Mouse (Mus musculus) fibroblast of lung, adult 2 months (primary cell): Measurements from ENCODE around the gene Mogs.

Experiments
- DNase-seq: peaks from one replicate; pipeline ENCODE4 v3.0.0-alpha.2; 2011; ENCODE audit warnings: low read depth

Gene Mogs

GRCm38 (mm10) chr6:83121863-83122710, 6.8 kb downstream of the Mogs start:
- DNase-seq: no peak

DNA sequence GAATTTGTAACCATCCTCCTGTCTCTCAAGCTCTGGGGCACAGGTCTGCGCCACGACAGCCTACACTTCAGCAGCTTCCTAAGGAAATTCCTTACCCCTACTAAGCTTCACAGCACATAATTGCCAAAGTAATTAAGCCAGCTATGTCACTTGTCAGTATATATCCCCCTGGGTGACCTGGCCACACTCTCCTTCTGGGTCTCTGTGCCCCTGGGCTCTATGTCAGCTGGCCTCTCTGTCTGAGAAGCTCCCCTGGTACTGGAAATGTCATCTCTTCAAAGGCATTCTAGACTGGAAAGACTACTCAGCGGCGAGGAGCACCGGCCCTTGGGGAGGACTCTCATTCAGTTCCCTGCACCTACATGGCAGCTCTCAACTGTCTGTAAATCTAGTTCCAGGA, 7.7 kb downstream of the Mogs start:
- no peak for DNase-seq

DNA sequence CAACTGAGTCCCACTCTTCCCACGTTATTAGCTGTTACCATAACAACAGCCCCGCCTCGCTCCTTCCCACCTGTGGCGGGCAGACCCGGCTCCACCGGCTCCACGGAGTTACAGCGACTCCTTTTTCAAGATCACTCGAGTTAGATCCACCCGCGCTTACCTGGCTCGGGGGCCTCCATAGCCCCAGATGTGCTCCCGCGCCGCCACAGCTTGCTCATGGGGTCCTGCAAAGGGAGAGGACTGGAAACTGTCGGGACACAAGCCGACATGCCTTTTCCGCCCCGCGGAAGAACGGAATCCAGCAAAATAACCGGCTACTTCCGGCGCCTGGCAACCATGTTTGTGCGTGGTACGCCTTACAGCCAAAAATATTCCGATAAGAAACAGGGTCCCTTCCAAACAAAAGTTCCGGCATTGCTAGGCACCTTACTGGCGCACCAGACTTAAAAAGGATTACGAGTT, 9.6 kb downstream of the Mogs start:
- DNase-seq: peak; percentile 81

- no peak for DNase-seq
Measured at GRCm38 (mm10) chr6:83125331-83125730, 10.0 kb downstream of the Mogs start, which contains the start of gene Ino80b. Gene Ino80b, minus strand, starts transcription at chr6:83125431.

DNA sequence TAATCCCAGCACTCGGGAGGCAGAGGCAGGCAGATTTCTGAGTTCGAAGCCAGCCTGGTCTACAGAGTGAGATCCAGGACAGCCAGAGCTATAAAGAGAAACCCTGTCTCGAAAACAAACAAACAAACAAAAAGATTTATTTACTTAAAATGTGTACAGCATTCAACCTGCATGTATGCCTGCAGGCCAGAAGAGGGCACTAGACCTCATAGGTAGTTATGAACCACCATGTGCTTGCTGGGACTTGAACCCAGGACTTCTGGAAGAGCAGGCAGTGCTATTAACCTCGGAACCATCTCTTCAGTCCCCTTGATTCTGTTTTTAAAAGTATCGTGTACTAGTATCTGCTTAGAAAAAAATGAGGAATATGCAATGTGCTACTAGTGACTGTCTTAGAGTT, 12.1 kb downstream of the Mogs start:
- DNase-seq: no peak

DNA sequence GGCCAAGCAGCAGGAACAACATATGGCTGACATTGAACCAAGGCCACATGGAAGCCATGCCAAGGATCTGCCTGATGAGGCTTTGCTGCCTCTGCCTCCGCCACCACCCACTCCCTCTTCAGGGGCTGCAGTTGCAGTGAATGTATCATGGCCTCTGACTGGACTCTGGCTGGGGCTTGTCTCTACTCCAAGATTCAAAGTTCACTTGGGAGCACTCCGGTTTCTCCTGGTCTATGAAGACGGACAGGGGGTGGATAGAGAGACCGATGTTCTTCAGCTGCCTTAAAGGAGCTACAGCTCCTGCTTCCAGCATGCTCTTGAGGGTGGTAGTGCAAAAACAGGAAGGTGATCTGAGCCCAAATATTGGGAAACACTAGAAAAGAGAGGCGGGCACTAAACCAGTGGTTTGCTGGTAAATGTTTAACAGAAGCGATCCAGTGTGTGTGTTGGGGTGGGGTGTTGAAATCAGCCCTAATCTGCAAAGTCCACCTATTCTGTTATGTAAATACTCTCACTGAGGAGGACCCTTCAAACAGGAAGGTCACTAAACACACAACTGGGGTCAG, 16.3 kb downstream of the Mogs start:
- DNase-seq: peak; percentile 51

DNA sequence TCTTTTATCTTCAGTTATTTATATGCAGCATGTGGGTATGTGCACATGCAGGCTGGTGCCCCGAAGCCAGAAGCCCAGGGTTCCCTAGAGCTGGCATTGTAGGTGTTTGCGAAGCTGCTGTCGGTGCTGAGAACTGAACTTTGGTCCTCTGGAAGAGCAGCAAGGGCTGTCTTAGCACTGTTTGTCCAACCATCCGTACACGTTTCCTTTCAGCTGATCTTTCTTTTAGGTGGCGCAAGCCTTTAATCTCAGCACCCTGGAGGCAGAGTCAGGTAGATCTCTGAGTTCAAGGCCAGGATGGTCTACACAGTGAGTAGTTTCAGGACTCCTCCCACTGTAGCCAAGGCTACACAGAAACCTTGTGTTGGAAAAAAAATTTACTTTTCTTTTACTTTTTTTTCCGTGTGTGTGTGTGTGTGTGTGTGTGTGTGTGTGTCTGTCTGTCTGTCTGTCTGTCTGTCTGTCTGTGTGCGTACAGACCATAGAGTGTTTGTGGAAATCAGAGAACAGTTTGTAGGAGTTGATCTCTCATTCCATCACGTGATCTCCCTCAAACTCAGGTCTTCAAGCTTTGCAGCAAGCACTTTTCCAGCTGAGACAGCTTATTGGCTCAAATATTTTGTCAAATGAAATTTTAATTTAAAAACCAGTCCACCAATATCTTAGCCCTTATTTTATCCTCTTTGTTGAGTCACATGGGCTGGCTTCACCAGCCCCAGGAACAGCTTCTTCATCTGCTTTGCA, 17.1 kb downstream of the Mogs start:
- no peak for DNase-seq

GRCm38 (mm10) chr6:83134226-83134625, 18.9 kb downstream of the Mogs start:
- no peak for DNase-seq

- no peak for DNase-seq
Measured at GRCm38 (mm10) chr6:83134951-83135513, 19.7 kb downstream of the Mogs start, which contains the start of gene Rtkn. Gene Rtkn, plus strand, starts transcription at chr6:83135463.

- no peak for DNase-seq
Measured at GRCm38 (mm10) chr6:83135571-83136161, 20.4 kb downstream of the Mogs start.

DNA sequence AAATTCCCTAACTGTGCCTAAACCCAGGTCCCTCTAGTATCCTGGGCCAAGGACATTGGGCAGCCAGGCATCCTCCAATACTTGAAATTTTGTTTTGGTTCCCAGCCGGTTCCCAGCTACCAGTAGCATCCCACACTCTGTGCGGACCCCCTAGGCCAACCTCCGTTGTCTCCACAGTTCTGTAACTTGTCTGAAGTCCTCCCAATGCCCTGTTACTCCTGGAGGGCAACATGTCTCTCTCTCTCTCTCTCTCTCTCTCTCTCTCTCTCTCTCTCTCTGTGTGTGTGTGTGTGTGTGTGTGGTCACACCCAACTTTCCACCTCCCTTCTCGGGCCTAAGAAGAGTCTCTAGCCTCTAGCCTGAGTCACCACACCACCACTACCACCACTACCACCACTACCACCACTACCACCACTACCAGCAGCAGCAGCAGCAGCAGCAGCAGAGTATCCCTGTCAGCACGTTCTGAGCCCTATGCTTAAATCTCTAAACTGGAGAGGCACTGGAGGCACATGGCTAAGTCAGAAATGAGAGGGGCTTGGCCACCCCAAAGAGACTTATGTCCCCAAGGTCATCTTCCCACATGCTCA, 21.1 kb downstream of the Mogs start:
- peak; percentile 41 for DNase-seq

DNA sequence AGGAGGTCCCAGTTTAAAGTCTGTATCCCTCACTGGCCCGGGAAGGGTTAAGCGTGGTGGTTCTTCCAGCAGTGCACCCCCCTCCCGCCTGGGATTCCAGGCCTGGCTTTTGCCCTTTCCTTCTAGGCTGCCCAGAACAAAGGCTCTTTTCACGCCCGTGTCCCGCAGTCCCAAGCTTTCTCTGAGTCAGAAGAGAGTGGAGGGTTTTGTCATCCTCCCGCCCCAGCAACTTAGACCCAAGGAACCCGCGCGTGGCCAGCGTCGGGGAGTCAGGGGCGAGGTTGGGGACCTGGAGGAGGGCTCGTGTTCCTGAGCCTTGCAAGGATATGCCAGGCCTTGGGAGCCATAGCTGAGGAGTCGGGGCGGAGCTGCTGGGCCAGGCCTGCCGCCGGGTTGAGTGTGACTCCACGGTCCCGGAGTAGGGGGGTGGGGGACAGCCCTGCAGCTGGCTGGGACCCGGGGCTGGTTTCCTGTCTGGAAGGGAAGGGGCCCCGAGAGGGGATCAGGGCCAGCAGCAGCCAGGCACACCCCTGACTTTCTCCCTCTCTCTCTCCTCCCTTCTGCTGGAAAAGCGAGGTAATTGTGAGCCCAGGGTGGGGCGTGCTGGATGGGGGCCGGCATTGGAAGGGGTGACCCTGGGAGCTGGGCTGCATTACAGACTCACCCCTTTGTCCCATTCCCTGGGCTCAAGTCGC, 21.7 kb downstream of the Mogs start:
- DNase-seq: peak; percentile 71

- peak; percentile 88 for DNase-seq
Measured at GRCm38 (mm10) chr6:83137576-83137950, 22.3 kb downstream of the Mogs start.

DNA sequence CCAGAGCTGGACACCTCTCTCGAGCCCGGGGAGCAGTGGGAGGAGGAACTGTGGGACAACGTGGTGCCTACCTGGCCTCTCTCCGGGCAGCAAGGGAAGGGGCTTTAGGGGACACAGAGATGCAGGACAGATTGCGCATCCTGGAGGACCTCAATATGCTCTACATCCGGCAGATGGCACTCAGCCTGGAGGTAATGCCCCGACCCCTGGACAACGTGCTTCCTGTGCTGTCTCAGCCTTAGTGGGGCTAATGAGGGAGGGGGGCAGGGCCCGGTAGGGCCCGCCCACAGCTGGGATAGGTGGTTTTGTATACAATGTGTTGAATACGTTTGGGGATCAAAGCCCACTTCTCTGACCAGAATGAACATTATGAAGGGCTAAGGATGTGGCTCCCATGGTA, 22.8 kb downstream of the Mogs start:
- no peak for DNase-seq

DNA sequence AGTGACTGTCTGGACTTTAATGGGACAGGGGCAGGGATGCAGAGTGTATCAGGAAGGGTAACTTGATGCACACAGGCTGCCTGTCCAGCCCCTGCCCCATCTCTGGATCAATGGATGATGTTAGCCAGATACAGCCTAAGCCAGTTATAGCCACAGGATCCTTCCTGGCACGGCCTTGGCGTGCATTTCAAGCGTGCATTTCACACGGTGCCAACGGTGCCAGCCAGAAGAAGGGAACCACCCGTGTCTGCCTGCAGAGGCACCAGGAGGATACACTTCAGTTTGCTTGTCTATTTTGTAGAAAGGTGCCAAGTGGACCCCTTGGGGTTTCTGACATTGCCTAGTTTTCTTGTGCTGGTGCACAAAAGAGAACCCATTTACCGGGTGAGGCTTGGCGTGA, 24.7 kb downstream of the Mogs start:
- no peak for DNase-seq

DNA sequence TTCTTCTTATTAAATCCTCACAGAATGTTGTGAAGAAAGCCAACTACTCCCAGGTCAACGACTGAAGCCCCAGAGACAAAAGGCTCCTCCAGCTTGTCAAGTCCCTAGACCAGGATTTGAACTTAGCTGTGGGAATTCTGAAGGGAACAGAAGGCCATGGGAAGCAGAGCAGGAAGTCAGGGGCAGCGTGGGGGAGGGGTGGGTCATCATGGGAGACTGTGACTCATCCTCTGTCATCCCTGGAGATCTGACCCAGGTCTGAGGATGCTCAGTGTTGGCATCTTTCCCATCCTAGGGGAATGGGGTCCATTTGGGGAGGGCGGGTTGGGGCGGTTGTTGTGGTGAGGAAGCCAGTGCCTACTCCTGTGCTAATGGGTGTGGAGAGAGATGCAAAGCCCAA, 26.3 kb downstream of the Mogs start:
- no peak for DNase-seq

GRCm38 (mm10) chr6:83142211-83142731, 27.0 kb downstream of the Mogs start:
- no peak for DNase-seq

GRCm38 (mm10) chr6:83142886-83143285, 27.6 kb downstream of the Mogs start:
- no peak for DNase-seq

- no peak for DNase-seq
Measured at GRCm38 (mm10) chr6:83145209-83145608, 29.9 kb downstream of the Mogs start.

- DNase-seq: no peak
Measured at GRCm38 (mm10) chr6:83145805-83146204, 30.5 kb downstream of the Mogs start.

- DNase-seq: no peak
Measured at GRCm38 (mm10) chr6:83147280-83147679, 32.0 kb downstream of the Mogs start.
